Mouse (Mus musculus): ENCODE measurements around the gene Cfap69. TPM values are rescaled to one million over a fixed set of nuclear protein-coding genes. Genes with fewer than 3 reads are reported as not detected.
A peak's percentile ranks its signal among the peaks of the same experiment; 100 is the strongest.

Cfap69 gene
- total RNA-seq, 2 experiments from 2014 or later: 13.3 to 15.0 TPM

GRCm38 (mm10) chr5:5658680-5659079, 5.4 kb downstream of the Cfap69 start:
- DNase-seq (ENCODE audit: low spot score in 2 of 2): no peak

DNA sequence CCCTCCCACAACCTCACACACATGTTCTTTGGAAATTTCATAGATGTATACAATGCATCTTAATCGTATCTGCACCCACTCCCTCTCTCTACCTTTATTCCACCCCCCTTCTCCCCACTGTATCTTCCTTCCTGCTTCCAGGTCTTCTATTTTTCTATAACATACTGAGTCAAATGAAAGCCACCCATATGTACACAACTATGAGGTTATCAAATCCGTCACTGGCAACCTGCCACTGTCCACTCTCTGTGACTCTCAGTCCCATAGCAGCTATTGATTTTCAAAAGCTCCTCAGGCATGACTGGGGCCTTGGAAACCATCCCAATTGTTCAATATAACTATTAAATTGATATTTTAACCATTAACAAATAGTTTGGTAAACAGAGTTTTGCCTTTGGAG, 6.1 kb downstream of the Cfap69 start:
- no peak for DNase-seq (ENCODE audit: low spot score in 2 of 2)

DNA sequence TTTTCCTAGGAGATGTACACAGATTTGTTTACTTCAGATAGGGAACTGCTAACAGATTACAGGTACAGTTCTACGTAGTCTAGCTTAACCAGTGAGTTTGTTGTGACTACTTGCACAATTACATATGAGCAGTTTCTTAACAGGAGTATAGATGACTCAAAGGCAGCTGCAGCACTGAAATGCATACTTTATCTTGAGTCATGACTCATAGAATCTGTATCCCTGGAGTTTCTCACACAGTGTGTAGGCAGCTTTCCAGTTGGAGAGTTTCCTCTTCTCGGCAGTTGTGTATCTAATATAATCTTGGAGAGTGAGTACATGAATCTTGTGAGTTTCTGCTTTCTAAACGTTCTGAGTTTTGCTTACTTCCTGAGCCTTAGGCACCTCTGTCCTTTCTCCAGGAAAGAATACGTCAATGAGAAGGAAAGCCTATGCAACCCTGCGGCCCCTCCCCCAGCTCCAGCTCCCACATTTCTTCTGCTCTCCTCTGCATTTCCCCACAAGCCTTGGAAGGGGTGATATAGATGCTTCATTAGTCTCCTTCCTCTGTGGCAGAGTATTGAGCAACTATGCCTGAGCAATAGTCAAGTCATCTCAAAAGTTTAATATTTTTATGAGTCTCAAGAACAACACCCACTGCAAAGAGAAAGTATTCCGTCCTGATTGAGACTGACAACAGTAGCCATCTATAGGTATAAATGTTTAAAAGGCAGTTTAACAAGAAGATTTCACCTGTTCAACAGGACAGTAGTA, 15.0 kb downstream of the Cfap69 start:
- DNase-seq (ENCODE audit: low spot score in 2 of 2): peak in 1 of 2 experiments; percentile 33

DNA sequence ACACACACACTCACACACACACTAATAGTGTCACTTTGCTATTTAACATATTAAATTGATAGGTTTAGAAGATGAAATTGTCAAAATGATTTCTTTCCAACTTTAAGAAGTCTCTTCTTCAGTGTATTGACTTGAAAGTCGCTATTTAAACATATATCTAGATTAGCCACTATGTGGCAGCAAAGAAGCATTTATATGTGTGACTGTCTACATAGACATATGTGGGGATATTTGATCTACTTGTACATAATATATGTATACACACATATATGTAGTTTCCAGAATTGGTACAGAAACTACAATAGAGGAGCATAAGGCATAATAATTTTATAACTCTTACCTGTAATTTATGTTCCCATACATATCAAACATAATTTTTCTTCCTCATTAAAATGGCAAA, 17.9 kb downstream of the Cfap69 start:
- peak in 1 of 2 experiments; percentile 12 for DNase-seq (ENCODE audit: low spot score in 2 of 2)

GRCm38 (mm10) chr5:5638496-5638895, 25.5 kb downstream of the Cfap69 start:
- no peak for DNase-seq (ENCODE audit: low spot score in 2 of 2)

DNA sequence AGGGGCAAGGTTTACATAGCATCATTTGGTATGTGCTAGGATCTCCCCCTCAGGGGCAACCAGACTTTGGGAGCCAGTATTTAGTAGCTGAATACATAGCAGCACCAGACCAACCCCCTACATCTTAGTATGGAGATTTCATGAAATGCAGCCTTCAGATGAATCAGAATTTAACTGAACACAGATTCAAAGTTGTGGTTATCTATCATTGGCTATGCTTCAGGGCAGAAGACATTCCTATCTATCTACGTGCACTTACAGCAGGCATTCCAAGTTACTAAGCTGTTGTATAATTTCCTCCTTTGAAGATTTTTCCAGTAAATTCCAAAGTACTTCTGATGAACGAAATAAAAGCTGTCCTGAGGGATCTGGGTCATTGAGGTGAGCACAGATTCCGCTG, 38.5 kb downstream of the Cfap69 start:
- DNase-seq (ENCODE audit: low spot score in 2 of 2): no peak

GRCm38 (mm10) chr5:5618329-5618728, 45.7 kb downstream of the Cfap69 start:
- DNase-seq (ENCODE audit: low spot score in 2 of 2): no peak

- DNase-seq (ENCODE audit: low spot score in 2 of 2): no peak
Observed at GRCm38 (mm10) chr5:5610540-5610939, 53.5 kb downstream of the Cfap69 start.

DNA sequence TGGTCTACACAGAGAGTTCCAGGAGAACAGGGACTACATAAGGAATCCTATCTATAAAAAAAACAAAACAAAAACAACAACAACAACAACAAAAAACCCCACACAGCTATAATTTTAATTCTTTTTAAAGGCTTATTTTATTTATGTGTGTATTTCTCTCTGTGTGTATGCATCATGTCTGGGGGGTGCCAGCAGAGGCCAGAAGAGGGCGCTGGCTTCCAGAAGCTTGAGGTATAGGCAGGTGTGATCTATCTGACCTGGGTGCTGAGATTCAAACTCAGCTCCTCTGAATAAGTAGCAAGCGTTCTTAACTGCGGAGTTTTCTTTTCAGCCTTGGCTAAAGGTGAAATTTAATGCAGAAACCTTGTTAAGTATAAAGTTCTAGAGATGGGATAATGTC, 76.4 kb downstream of the Cfap69 start:
- DNase-seq (ENCODE audit: low spot score in 2 of 2): no peak

DNA sequence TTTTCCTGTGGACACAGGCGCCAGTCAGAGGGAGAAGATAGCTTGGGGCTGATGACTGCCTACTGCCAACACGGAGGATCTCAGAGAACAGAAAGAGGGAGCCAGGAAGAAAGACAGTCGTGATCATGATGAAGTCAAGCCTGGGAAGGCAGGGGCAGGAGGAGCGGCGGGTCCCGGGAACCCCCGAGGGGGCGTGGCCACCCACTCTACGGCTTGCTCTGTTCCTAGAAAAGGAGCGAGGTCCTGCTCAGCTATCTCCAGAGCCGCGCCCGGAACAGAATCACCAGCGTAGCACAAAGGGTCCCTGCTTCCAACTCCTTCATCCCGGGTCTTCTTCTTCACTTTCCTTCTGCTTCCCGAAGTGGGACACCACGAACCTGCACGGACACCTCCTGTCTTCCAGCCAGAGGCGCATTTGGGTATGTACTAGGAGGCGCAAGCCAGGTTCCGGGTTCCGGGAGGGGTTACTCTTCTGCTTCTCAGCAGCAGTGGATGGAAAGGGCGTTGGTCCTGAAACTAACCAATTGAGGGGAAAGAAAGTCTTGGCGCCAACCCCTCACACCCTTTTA, 90.2 kb downstream of the Cfap69 start, which contains the start of gene Gm8773:
Gm8773 (plus strand) TSS at position 51 of the 569 bp plus-strand sequence.
- DNase-seq (ENCODE audit: low spot score in 2 of 2): peak; percentile 1 to 5

DNA sequence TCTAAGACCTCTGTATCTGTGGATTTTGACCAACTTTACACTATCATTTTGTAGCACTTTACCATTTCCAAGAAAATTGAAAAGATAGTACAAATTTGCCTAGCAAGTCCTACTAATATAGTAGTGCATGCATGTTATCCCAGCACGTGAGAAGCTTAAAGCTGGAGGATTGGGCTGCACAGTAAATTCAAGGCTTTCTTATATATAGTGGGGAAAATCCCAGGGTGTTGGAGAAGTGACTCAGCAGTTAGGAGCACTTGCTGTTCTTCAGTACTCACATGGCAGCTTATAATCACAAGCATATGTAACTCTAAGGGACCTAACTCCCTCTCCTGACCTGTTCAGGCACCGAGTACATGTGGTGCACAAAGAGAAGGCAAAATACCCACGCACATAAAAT, 101.6 kb downstream of the Cfap69 start:
- DNase-seq (ENCODE audit: low spot score in 2 of 2): no peak

- no peak for DNase-seq (ENCODE audit: low spot score in 2 of 2)
Observed at GRCm38 (mm10) chr5:5561041-5561706, 102.9 kb downstream of the Cfap69 start.

DNA sequence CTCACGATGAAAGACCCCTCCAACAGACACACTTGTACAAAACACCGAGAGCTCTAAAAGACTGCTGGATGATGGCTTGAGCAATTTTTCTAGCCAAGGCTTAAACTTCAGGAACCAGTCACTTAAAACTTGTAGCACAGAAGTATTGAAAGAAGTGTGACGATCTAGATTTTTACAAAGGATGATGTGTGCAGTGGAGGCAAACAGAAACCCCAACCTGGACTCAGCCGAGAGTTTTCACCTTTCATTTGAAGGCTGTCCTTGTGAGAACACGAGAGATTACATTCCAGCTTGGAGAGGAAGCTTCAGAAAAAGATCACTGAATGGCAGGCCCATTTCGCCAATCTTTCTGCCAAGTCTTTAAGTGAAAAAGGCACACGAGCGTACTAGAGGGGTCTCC, 104.2 kb downstream of the Cfap69 start:
- DNase-seq (ENCODE audit: low spot score in 2 of 2): no peak

DNA sequence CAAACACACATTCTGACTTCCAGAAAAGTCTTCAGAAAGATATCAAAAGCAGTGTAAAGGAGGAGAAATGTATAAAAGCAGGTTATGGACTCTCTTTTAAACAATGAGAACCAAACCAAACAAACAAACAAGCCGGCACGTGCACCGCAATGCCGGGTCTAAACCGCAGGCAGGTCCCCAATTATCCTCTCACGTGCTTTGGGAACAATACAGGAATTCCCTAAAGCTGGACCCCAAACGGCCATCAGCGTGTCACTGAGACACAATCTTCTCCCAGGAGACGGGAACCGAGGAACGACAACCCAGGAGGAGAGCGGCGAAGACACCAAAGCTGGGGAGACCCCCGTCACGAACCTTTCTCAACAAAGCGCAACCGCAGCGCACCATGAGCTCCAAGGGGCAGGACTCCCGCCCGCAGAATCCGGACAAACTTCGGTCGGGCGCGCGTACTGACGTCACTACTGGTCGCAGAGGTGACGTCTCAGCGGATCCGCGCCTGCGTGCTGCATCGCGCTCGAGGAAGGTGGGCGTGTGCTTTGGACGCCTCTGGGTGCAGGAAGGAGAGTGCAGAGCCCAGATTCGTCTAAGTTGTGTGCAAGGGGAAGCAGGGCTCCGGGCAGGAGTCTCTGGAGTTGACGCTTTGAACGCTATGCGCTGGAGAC, 104.8 kb downstream of the Cfap69 start, which contains the start of gene Gtpbp10:
Gtpbp10 (minus strand) TSS at position 460 of the 662 bp plus-strand sequence.
- peak; percentile 93 for DNase-seq (ENCODE audit: low spot score in 2 of 2)

- no peak for DNase-seq (ENCODE audit: low spot score in 2 of 2)
Observed at GRCm38 (mm10) chr5:5551110-5551509, 112.9 kb downstream of the Cfap69 start.

DNA sequence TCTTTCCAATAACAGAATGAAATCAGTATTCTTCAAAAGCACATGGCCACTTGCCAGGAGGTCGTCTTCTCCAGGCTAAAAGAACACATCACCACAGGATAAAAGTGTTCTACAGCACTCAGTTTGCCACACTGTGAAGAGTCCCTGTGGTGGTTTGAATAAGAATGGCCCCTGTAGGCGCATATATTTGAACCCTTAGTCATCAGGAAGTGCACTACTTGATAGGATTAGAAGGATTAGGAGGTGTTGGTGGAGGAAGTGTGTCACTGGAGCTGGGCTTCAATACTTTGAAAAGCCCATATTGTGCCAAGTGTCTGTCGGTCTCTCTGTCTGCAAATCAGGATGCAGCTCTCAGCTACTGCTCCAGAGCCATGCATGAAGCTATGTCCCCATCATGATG, 123.7 kb downstream of the Cfap69 start:
- no peak for DNase-seq (ENCODE audit: low spot score in 2 of 2)

GRCm38 (mm10) chr5:5539771-5540170, 124.3 kb downstream of the Cfap69 start:
- DNase-seq (ENCODE audit: low spot score in 2 of 2): no peak

GRCm38 (mm10) chr5:5536131-5536530, 127.9 kb downstream of the Cfap69 start:
- DNase-seq (ENCODE audit: low spot score in 2 of 2): no peak

GRCm38 (mm10) chr5:5533656-5534420, 130.2 kb downstream of the Cfap69 start:
- DNase-seq (ENCODE audit: low spot score in 2 of 2): no peak
